Mouse (Mus musculus) ES-E14 (cell line): ENCODE data around the gene Spsb1. TPM values are rescaled to one million over a fixed set of nuclear protein-coding genes. Genes with fewer than 3 reads are reported as not detected.

ENCODE experiments used
- DNase-seq: peaks from one replicate; pipeline ENCODE4 v3.0.0-alpha.2; 2013; ENCODE audit warnings: low read depth, low spot score
- H3K27ac ChIP-seq: 2 replicates; pipeline ENCODE4 v1.5.1; 2012; ENCODE audit warnings: low read depth, mild to moderate bottlenecking, low read length, moderate library complexity, mixed read lengths; ENCODE audit not compliant: poor library complexity, insufficient read depth, severe bottlenecking
- H3K36me3 ChIP-seq: 2 replicates; pipeline ENCODE4 v1.6.1; 2012; ENCODE audit warnings: mild to moderate bottlenecking, low read length, moderate library complexity, mixed read lengths; ENCODE audit not compliant: control insufficient read depth, poor library complexity, insufficient read depth, severe bottlenecking
- H3K4me1 ChIP-seq, 2 experiments: fragments of 150-350 bp in 1 of 2; sonication (generic) in 1 of 2; 2 replicates each; pipeline ENCODE4 v1.6.1; 2012; ENCODE audit warnings: low read length in 2 of 2, mild to moderate bottlenecking in 1 of 2, mixed read lengths in 1 of 2; ENCODE audit not compliant: control insufficient read depth in 2 of 2, insufficient read depth in 2 of 2, poor library complexity in 1 of 2
- H3K4me3 ChIP-seq, 2 experiments: fragments of 150-350 bp in 1 of 2; sonication (generic) in 1 of 2; 2 replicates each; pipeline ENCODE4 v1.5.1; 2012; ENCODE audit warnings: low read length in 2 of 2, low read depth in 1 of 2, mild to moderate bottlenecking in 1 of 2, mixed read lengths in 1 of 2; ENCODE audit not compliant: insufficient read depth in 1 of 2, poor library complexity in 1 of 2, severe bottlenecking in 1 of 2
- H3K9ac ChIP-seq: 2 replicates; pipeline ENCODE4 v1.6.1; 2012; ENCODE audit warnings: low read depth, mild to moderate bottlenecking, low read length, mixed read lengths; ENCODE audit not compliant: poor library complexity, insufficient read depth, severe bottlenecking
- H3K9me3 ChIP-seq: fragments of 150-350 bp; sonication (generic); 2 replicates; pipeline ENCODE4 v1.6.1; 2012; ENCODE audit warnings: low read depth, mild to moderate bottlenecking, low read length; ENCODE audit not compliant: control insufficient read depth, insufficient read depth
- CHD2 ChIP-seq: IDR thresholded peaks from 2 replicates; pipeline ENCODE4 v1.6.1; 2014; ENCODE audit warnings: mild to moderate bottlenecking, low read depth, low read length, inconsistent platforms
- HCFC1 ChIP-seq: IDR thresholded peaks from 2 replicates; pipeline ENCODE4 v1.6.1; 2012; ENCODE audit warnings: low read length, inconsistent platforms, borderline replicate concordance; ENCODE audit not compliant: insufficient read depth
- MAFK ChIP-seq: IDR thresholded peaks from 2 replicates; pipeline ENCODE4 v1.6.1; 2014; ENCODE audit warnings: mild to moderate bottlenecking, low read depth, low read length, inconsistent platforms; ENCODE audit not compliant: insufficient read depth
- ZC3H11A ChIP-seq: IDR thresholded peaks from 2 replicates; pipeline ENCODE4 v1.6.1; 2012; ENCODE audit warnings: low read depth, mild to moderate bottlenecking, inconsistent platforms, low read length, borderline replicate concordance
- ZNF384 ChIP-seq: IDR thresholded peaks from 2 replicates; pipeline ENCODE4 v1.6.1; 2012; ENCODE audit warnings: low read depth, low read length, inconsistent platforms
- in situ Hi-C, 2 experiments: fragments of 600-800 bp; cut with MboI; formaldehyde crosslinking; loops; one replicate each; pipeline ENCODE4 v1.15.1; 2025; ENCODE audit warnings: low sequenced_read_pairs in 2 of 2, inconsistent platforms in 1 of 2; ENCODE audit not compliant: unreplicated experiment in 2 of 2
- total RNA-seq: library from RNA; depleted of rRNA; stranded (reverse); fragments of 300-350 nt; gene quantifications from 2 replicates; pipeline ENCODE4 v1.2.3, GENCODE M21; 2012

Spsb1 gene
- total RNA-seq, 1 experiment, result 12.0 TPM

DNA sequence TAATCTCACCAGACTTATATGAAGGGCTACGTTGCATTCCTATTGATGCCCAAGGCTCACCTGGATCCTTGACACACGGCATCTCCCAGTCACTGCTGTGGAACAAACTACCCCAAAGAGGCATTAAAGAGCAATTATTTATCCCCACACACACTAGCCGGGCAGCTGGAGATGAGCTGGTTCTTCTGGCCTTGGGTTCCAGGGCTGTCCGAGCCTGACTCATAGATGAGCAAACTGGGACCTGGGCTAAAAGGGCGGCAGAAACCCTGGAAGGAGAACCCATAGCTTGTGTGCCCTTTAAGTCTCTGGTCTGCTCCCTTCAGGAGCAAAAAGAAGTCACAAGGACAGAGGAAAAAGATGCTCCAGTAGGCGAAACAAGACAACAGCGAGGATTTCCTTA, 5.5 kb upstream of the Spsb1 start:
- H3K4me3 ChIP-seq, result no peak overlapping the region
- H3K27ac ChIP-seq, result peak overlapping the region; percentile 53; the same call in 1 of the 2 replicates
- H3K9me3 ChIP-seq, result no peaks in the 10 kb centered on the region
- in situ Hi-C loops, result no loop called here
- TF ChIP-seq ZNF384 (no peak), MAFK (no peak), HCFC1 (no peak), CHD2 (no peak), ZC3H11A (no peak)
- DNase-seq, result no peak
- no peaks in the 10 kb centered on the region for H3K36me3 ChIP-seq
- H3K4me1 ChIP-seq, result peaks cover 2 to 5% of the 10 kb centered on the region in 2 experiments; a peak in 2 of 4 replicates
- peak overlapping the region; percentile 57; the same call in 1 of the 2 replicates for H3K9ac ChIP-seq

DNA sequence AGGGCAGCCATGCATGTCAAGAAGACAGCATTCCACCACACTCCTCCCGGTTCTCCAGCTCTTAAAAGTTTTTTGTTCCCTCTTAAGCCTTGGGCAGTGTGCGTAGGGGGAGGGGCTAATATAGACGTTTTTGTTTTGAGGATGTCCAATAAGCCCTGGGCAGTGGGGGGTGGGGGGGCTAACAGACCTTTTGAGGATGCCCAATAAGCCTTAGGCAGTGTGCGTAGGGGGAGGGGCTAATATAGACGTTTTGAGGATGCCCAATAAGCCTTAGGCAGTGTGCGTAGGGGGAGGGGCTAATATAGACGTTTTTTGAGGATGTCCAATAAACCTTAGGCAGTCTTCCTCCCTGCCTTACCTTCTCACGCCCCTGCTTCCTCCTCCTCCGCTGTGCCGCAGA, 5.0 kb upstream of the Spsb1 start:
- no peak overlapping the region for H3K4me3 ChIP-seq
- H3K4me1 ChIP-seq, result peaks cover 2 to 5% of the 10 kb centered on the region in 2 experiments; a peak in 2 of 4 replicates
- no peaks in the 10 kb centered on the region for H3K9me3 ChIP-seq
- peak overlapping the region; percentile 53; the same call in 1 of the 2 replicates for H3K27ac ChIP-seq
- no peak for DNase-seq
- H3K9ac ChIP-seq, result peak overlapping the region; percentile 57; the same call in 1 of the 2 replicates
- in situ Hi-C loops, result no loop called here
- H3K36me3 ChIP-seq, result no peaks in the 10 kb centered on the region
- TF ChIP-seq ZNF384 (no peak), HCFC1 (no peak), ZC3H11A (no peak), MAFK (no peak)

DNA sequence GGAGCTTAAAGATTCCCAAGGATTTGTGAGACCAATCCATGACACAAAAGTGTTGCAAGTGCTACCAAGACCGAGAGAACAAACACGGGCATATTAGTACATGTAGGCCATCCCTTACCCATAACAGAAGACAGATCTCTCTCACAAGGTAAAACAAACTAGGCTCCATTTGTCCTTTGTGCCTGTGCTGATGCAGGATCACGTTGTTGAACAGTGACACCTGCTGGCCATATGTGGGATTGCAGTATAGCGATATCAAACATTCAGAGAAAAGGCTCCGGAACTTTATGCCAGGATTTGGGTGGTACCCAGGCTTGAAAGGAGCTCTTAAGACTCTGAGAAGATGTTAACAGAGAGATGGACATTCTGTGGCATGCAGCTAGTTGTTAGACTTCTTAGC, 3.7 kb upstream of the Spsb1 start:
- in situ Hi-C loops, result no loop called here
- H3K4me1 ChIP-seq, result peaks cover 4 to 5% of the 10 kb centered on the region in 2 experiments; a peak in 3 of 4 replicates
- no peak overlapping the region for H3K4me3 ChIP-seq
- no peak overlapping the region for H3K27ac ChIP-seq
- no peak overlapping the region for H3K9ac ChIP-seq
- DNase-seq, result peak; percentile 77
- no peaks in the 10 kb centered on the region for H3K36me3 ChIP-seq
- TF ChIP-seq MAFK (no peak; the same call in 1 of the 2 replicates), ZC3H11A (peak; percentile 91), CHD2 (no peak), HCFC1 (no peak)
- H3K9me3 ChIP-seq, result no peaks in the 10 kb centered on the region

DNA sequence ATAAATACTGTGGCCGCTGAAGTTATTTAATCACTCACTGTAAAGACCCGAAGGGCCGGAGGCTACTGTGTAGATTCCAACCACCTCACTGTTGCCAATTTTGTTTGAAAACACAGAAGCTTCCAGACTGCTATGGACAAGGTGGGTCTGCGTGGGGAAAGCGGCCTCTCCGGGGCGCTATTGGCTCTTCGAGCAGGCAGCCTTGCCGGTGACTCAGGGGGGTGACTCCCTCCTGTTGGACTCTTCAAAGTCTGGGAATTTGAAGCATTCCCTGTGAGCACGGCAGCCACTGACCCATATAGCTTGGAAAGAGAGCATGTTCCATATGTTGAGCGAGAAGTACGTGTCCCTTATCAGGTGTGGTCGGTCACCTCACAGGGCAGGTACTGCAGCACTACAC, 1.2 kb upstream of the Spsb1 start:
- Histone ChIP-seq H3K4me1 (peaks cover 4 to 7% of the 10 kb centered on the region in 2 experiments), H3K9me3 (no peaks in the 10 kb centered on the region), H3K36me3 (no peaks in the 10 kb centered on the region), H3K9ac (no peak overlapping the region), H3K4me3 (no peak overlapping the region), H3K27ac (no peak overlapping the region)
- DNase-seq, result no peak
- TF ChIP-seq CHD2 (no peak), MAFK (no peak), HCFC1 (no peak), ZNF384 (no peak), ZC3H11A (no peak)
- in situ Hi-C loops, result no loop called here

DNA sequence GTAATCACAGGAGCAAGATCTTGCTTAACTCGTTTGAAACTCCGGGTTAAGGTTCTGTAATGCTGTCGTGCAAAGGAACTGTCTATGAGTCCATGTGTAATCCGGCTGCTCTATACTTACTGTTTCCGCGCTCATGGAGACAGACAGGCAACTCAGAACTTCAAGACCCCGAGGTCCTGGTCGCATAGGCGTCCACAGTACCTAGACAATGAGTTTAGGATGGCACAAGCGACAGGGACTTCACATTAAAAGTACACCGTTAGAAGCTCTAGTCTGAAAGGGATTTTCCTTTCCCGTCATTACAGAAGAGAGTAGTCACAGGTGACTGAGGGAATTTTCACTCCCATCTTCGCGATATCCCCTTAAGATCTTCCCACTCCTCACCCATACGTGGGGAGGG, 788 bp upstream of the Spsb1 start:
- TF ChIP-seq MAFK, result no peak
- no peak for TF ChIP-seq HCFC1
- no peak for TF ChIP-seq ZC3H11A
- no peak for TF ChIP-seq ZNF384
- TF ChIP-seq CHD2, result no peak
- in situ Hi-C loops, result no loop called here
- Histone ChIP-seq H3K9ac (no peak overlapping the region), H3K4me3 (peak overlapping the region in 1 of 2 experiments; percentile 66; a peak in 3 of 4 replicates), H3K27ac (no peak overlapping the region), H3K9me3 (no peaks in the 10 kb centered on the region), H3K4me1 (peaks cover 4 to 9% of the 10 kb centered on the region in 2 experiments), H3K36me3 (no peaks in the 10 kb centered on the region)
- no peak for DNase-seq
